Mouse (Mus musculus) heart, postnatal 0 days (tissue): ENCODE results near the gene Exoc6. TPM values are rescaled to one million over a fixed set of nuclear protein-coding genes. Genes with fewer than 3 reads are reported as not detected.

Experiments used
- ATAC-seq: fragments of 200-750 bp; cut with Nextera tagmentation; 2 replicates; pipeline ENCODE4 v1.8.0; 2017; ENCODE audit warnings: low read depth, moderate number of reproducible peaks, moderate library complexity; ENCODE audit not compliant: insufficient read depth
- DNase-seq: peaks from one replicate; pipeline ENCODE4 v3.0.0-alpha.2; 2016; ENCODE audit warnings: low spot score
- H3K27ac ChIP-seq: fragments of 300-500 bp; sonication (generic); 2 replicates; pipeline ENCODE4 v1.5.1; 2014; ENCODE audit warnings: low read depth, mild to moderate bottlenecking
- H3K27me3 ChIP-seq: fragments of 300-500 bp; sonication (generic); 2 replicates; pipeline ENCODE4 v1.6.1; 2014; ENCODE audit warnings: low read length, mixed read lengths; ENCODE audit not compliant: control insufficient read depth, insufficient read depth
- H3K36me3 ChIP-seq: fragments of 300-500 bp; sonication (generic); replicated peaks from 2 replicates; pipeline ENCODE4 v1.6.1; 2014; ENCODE audit warnings: low read length, mixed read lengths; ENCODE audit not compliant: control insufficient read depth, insufficient read depth
- H3K4me1 ChIP-seq: fragments of 300-500 bp; sonication (generic); 2 replicates; pipeline ENCODE4 v1.6.1; 2014; ENCODE audit warnings: antibody characterized with exemption; ENCODE audit not compliant: control insufficient read depth, insufficient read depth
- H3K4me2 ChIP-seq: fragments of 300-500 bp; sonication (generic); 2 replicates; pipeline ENCODE4 v1.6.1; 2014; ENCODE audit warnings: low read depth, mild to moderate bottlenecking, low read length, moderate library complexity
- H3K4me3 ChIP-seq: fragments of 300-500 bp; sonication (generic); 2 replicates; pipeline ENCODE4 v1.5.1; 2014; ENCODE audit warnings: low read depth, low read length
- H3K9ac ChIP-seq: fragments of 300-500 bp; sonication (generic); replicated peaks from 2 replicates; pipeline ENCODE4 v1.6.1; 2014; ENCODE audit warnings: low read depth, low read length, mixed read lengths
- H3K9me3 ChIP-seq: fragments of 300-500 bp; sonication (generic); replicated peaks from 2 replicates; pipeline ENCODE4 v1.6.1; 2016; ENCODE audit warnings: low read length; ENCODE audit not compliant: control insufficient read depth
- CTCF ChIP-seq: IDR thresholded peaks from 2 replicates; pipeline ENCODE4 v1.5.1; 2016; ENCODE audit warnings: antibody characterized with exemption, control low read depth, low read depth
- EP300 ChIP-seq: IDR thresholded peaks from 2 replicates; pipeline ENCODE4 v1.6.1; 2016; ENCODE audit warnings: antibody characterized with exemption, low read depth
- WGBS: fragments of 180-500 bp; shearing (Covaris S2); extraction: QIAGEN DNeasy Blood & Tissue Kit; methylation state at CpG from one replicate; pipeline ENCODE4 v1.1.7; 2014; 5-methylcytosine and 5-hydroxymethylcytosine counted together
- polyA plus RNA-seq: library from polyadenylated mRNA; unstranded; fragments of >200 nt; fragmentation: Nextera tagmentation; extraction: Ambion mirVana; gene quantifications from 2 replicates; pipeline ENCODE4 v1.2.1, GENCODE M21; 2015
- total RNA-seq: library from RNA; depleted of rRNA; stranded (reverse); fragments of >200 nt; gene quantifications from 2 replicates; pipeline ENCODE4 v1.2.3, GENCODE M21; 2014; ENCODE audit warnings: low replicate concordance

Exoc6 gene
- total and polyA plus RNA-seq, 2 experiments from 2014 or later: 20.8 to 24.2 TPM

DNA sequence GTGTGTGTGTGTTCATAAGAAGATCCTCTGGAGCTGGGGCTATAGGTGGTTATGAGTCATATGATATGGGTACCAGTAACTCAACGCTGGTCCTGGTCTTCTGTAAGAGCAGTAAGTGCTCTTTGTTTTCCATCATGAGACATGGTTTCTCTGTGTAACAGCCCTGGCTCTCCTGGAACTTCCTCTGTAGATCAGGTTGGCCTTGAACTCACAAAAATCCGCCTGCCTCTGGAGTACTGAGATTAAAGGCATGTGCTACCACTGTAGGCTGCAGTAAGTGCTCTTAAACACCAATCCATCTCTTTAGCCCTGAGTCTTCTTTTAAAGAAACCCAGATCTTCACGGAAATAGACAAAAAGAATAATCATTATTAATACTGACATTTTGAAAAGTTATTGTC, 19.6 kb upstream of the Exoc6 start:
- TF ChIP-seq EP300 (no peak), CTCF (no peak)
- 74% methylated on average over 3 of the region's 3 CpGs for WGBS
- Histone ChIP-seq H3K9ac (no peak overlapping the region), H3K4me2 (no peak overlapping the region), H3K9me3 (no peaks in the 10 kb centered on the region), H3K4me1 (no peaks in the 10 kb centered on the region), H3K4me3 (no peak overlapping the region), H3K27me3 (no peaks in the 10 kb centered on the region), H3K36me3 (no peaks in the 10 kb centered on the region), H3K27ac (no peak overlapping the region)
- ATAC-seq (no peak), DNase-seq (no peak)

GRCm38 (mm10) chr19:37531200-37531845, 18.9 kb upstream of the Exoc6 start:
- Histone ChIP-seq H3K27me3 (no peaks in the 10 kb centered on the region), H3K9ac (no peak overlapping the region), H3K4me2 (no peak overlapping the region), H3K36me3 (no peaks in the 10 kb centered on the region), H3K27ac (no peak overlapping the region), H3K4me1 (no peaks in the 10 kb centered on the region), H3K4me3 (no peak overlapping the region), H3K9me3 (no peaks in the 10 kb centered on the region)
- peak; percentile 33; the same call in 1 of the 2 replicates for TF ChIP-seq CTCF
- no peak for TF ChIP-seq EP300
- no peak for ATAC-seq
- WGBS: 58% methylated on average over 7 of the region's 7 CpGs
- DNase-seq: no peak

- Histone ChIP-seq H3K9ac (no peak overlapping the region), H3K4me3 (no peak overlapping the region), H3K27me3 (no peaks in the 10 kb centered on the region), H3K36me3 (no peaks in the 10 kb centered on the region), H3K9me3 (no peaks in the 10 kb centered on the region), H3K4me1 (no peaks in the 10 kb centered on the region), H3K27ac (no peak overlapping the region), H3K4me2 (no peak overlapping the region)
- TF ChIP-seq EP300 (no peak), CTCF (no peak)
- 78% methylated on average over 5 of the region's 5 CpGs for WGBS
- no peak for DNase-seq
- ATAC-seq: no peak
Measured at GRCm38 (mm10) chr19:37533196-37533595, 17.0 kb upstream of the Exoc6 start.

GRCm38 (mm10) chr19:37534737-37535365, 15.4 kb upstream of the Exoc6 start:
- Histone ChIP-seq H3K9me3 (no peaks in the 10 kb centered on the region), H3K9ac (no peak overlapping the region), H3K4me1 (peaks cover 11% of the 10 kb centered on the region), H3K27ac (peak overlapping the region; percentile 48; the same call in 1 of the 2 replicates), H3K4me3 (no peak overlapping the region), H3K4me2 (no peak overlapping the region), H3K27me3 (no peaks in the 10 kb centered on the region), H3K36me3 (no peaks in the 10 kb centered on the region)
- ATAC-seq (no peak), DNase-seq (no peak)
- no peak for TF ChIP-seq CTCF
- no peak for TF ChIP-seq EP300
- WGBS: 57% methylated on average over 3 of the region's 3 CpGs

DNA sequence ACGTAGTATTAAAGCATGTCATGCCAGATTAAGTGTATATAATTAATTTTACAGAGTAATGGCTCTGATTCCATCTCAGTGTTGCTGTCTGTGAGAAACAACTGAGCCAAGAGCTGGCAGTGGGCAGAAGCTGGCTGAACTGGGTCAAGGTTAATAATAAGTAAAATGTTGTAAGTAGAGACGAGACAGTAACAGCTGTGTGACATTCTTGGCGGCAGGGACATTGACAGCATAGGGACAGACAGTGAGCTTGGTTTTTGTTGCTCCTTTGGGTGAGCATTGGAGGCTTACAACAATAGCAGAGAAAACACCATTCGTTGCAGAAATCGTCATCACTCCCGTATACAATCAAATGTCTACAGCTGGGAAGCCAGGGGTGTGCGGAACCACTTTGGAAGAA, 13.8 kb upstream of the Exoc6 start:
- Histone ChIP-seq H3K27ac (no peak overlapping the region), H3K27me3 (no peaks in the 10 kb centered on the region), H3K4me3 (no peak overlapping the region), H3K9me3 (no peaks in the 10 kb centered on the region), H3K4me1 (peaks cover 16% of the 10 kb centered on the region), H3K9ac (no peak overlapping the region), H3K4me2 (no peak overlapping the region), H3K36me3 (no peaks in the 10 kb centered on the region)
- no peak for DNase-seq
- TF ChIP-seq EP300: no peak
- TF ChIP-seq CTCF: no peak
- 65% methylated on average over 7 of the region's 7 CpGs for WGBS
- no peak for ATAC-seq
